10 mouse cellular contexts compared by ENCODE assay signal in the genomic region with DNA sequence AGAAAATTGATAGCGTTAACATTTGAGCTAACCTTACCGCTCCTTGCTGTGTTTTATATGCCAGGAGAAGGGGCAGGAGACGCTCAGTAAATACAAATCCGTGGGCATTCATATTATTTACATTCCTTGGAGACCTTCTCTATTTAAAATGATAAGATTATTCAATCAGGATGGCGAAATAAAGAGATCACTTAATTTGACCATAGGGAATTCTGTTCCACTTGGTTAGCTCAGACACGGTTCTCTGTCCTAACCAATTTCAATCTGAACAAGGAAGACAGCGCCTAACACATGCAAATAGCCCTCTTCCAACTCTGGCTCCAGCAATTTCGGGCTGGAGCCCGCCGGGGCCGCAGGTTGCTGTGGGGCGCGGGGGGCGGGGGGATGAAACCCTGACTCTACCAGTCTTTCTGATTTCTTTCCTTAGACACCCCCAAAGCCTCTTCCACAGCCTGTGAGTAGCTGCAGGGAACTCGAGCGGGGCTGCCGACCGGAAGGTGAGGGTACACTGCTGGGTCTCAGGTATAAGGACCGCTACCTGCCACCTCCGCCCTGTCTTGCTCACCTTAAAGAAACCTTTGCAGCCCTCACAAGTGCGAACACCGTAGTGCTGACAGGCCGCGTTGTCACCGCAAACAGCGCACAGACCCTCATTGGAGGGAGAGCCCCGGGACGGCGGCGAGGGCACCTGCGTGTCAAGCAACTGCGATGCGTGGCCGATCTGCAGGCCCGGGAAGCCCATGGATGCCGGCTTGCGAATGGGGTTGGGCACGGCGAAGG. TPM values are rescaled to one million over a fixed set of nuclear protein-coding genes. Genes with fewer than 3 reads are reported as not detected.
DNase-seq lines count a peak whose midpoint lies in the region; ATAC-seq lines count a peak whose summit lies in the region.
"Had no signal": no experiment of that assay in that cellular context is flagged by ENCODE, and none has a peak within 500 bp of the region (broad histone marks: within the 10 kb centered on the region; RNA-seq: fewer than 3 reads in every experiment).

No protein-coding gene starts in this region.

- H3K27me3 ChIP-seq in heart, embryonic 13.5 days (replicated peaks): peaks cover 75% of the 10 kb centered on the region
- peaks cover 80% of the 10 kb centered on the region for H3K27me3 ChIP-seq in embryonic facial prominence, embryonic 10.5 days (replicated peaks; ENCODE audit: low read depth, poor library complexity, severe bottlenecking)
- H3K27me3 ChIP-seq in hindbrain, embryonic 13.5 days: peaks cover 87% of the 10 kb centered on the region
- peaks cover 76% of the 10 kb centered on the region for H3K27me3 ChIP-seq in midbrain, embryonic 15.5 days (replicated peaks)

- DNase-seq in heart, adult 11 months: no peak
- peak; percentile 56 for DNase-seq in embryonic facial prominence, embryonic 10.5 days (ENCODE audit: low spot score)
- DNase-seq in frontal cortex, postnatal 14 days (ENCODE audit: low spot score in 2 of 2): no peak
- DNase-seq in yolk sac, embryonic 10.5 days (ENCODE audit: low spot score): no peak
- no peak for DNase-seq in layer of hippocampus, adult 9-10 months (ENCODE audit: low spot score)
- DNase-seq: gastrocnemius, postnatal 25 days had no signal

- no peaks in the 10 kb centered on the region for H3K9me3 ChIP-seq in heart, embryonic 13.5 days
- peaks cover 4% of the 10 kb centered on the region; the same call in 1 of the 2 replicates for H3K9me3 ChIP-seq in embryonic facial prominence, embryonic 10.5 days
- no peaks in the 10 kb centered on the region for H3K9me3 ChIP-seq in hindbrain, embryonic 13.5 days
- no peaks in the 10 kb centered on the region for H3K9me3 ChIP-seq in midbrain, embryonic 15.5 days

- peak overlapping the region; percentile 44 for H3K4me2 ChIP-seq in heart, embryonic 13.5 days
- peak overlapping the region; percentile 47 for H3K4me2 ChIP-seq in hindbrain, embryonic 13.5 days
- H3K4me2 ChIP-seq in midbrain, embryonic 15.5 days: peak overlapping the region; percentile 35

- no peaks in the 10 kb centered on the region for H3K36me3 ChIP-seq in heart, embryonic 13.5 days
- no peaks in the 10 kb centered on the region for H3K36me3 ChIP-seq in embryonic facial prominence, embryonic 10.5 days (replicated peaks)
- H3K36me3 ChIP-seq in hindbrain, embryonic 13.5 days: no peaks in the 10 kb centered on the region
- H3K36me3 ChIP-seq in midbrain, embryonic 15.5 days (replicated peaks): no peaks in the 10 kb centered on the region

- H3K4me3 ChIP-seq in heart, embryonic 13.5 days: peak overlapping the region; percentile 25
- H3K4me3 ChIP-seq in embryonic facial prominence, embryonic 10.5 days: peak overlapping the region; percentile 30
- H3K4me3 ChIP-seq in hindbrain, embryonic 13.5 days: peak overlapping the region; percentile 81
- H3K4me3 ChIP-seq in midbrain, embryonic 15.5 days: peak overlapping the region; percentile 20

- peaks cover 23% of the 10 kb centered on the region for H3K4me1 ChIP-seq in heart, embryonic 13.5 days
- H3K4me1 ChIP-seq in embryonic facial prominence, embryonic 10.5 days: peaks cover 46% of the 10 kb centered on the region
- peaks cover 51% of the 10 kb centered on the region for H3K4me1 ChIP-seq in hindbrain, embryonic 13.5 days (replicated peaks)
- H3K4me1 ChIP-seq in midbrain, embryonic 15.5 days: peaks cover 35% of the 10 kb centered on the region

- no peak for ATAC-seq in heart, embryonic 13.5 days (ENCODE audit: extremely low read depth, insufficient number of reproducible peaks, low FRiP score, low TSS enrichment)
- no peak for ATAC-seq in hindbrain, embryonic 13.5 days (ENCODE audit: low FRiP score)
- ATAC-seq in midbrain, embryonic 15.5 days (replicated peaks): no peak

- H3K9ac ChIP-seq in heart, embryonic 13.5 days: no peak overlapping the region
- H3K9ac ChIP-seq in hindbrain, embryonic 13.5 days: peak overlapping the region; percentile 63
- H3K9ac ChIP-seq in midbrain, embryonic 15.5 days: peak overlapping the region; percentile 0; the same call in 1 of the 2 replicates

- 9% methylated on average over 39 of the region's 39 CpGs for WGBS in heart, embryonic 13.5 days
- 3% methylated on average over 39 of the region's 39 CpGs for WGBS in embryonic facial prominence, embryonic 10.5 days
- WGBS in hindbrain, embryonic 13.5 days: 3% methylated on average over 39 of the region's 39 CpGs
- WGBS in midbrain, embryonic 15.5 days: 4% methylated on average over 39 of the region's 39 CpGs

- H3K27ac ChIP-seq in heart, embryonic 13.5 days (replicated peaks): no peak overlapping the region
- H3K27ac ChIP-seq in embryonic facial prominence, embryonic 10.5 days (replicated peaks): no peak overlapping the region
- H3K27ac ChIP-seq in hindbrain, embryonic 13.5 days: peak overlapping the region; percentile 73
- H3K27ac ChIP-seq in midbrain, embryonic 15.5 days: no peak overlapping the region
- H3K27ac ChIP-seq: stomach, postnatal 0 days had no signal

RNA-seq across cellular contexts. Expression of gene Nr4a2, which starts 12.6 kb away (rescaled TPM):
- 2.3 and 2.6 TPM in 2 replicates for polyA plus RNA-seq in heart, embryonic 13.5 days (2015; fragmentation: Nextera tagmentation; extraction: Ambion mirVana)
- polyA plus RNA-seq in embryonic facial prominence, embryonic 10.5 days (2016; fragmentation: Nextera tagmentation; extraction: Ambion mirVana): 5.3 and 6.5 TPM in 2 replicates
- polyA plus RNA-seq in hindbrain, embryonic 13.5 days (2015; fragmentation: Nextera tagmentation; extraction: Ambion mirVana): 25.7 and 28.6 TPM in 2 replicates
- polyA plus RNA-seq in midbrain, embryonic 15.5 days (2015; fragmentation: Nextera tagmentation; extraction: Ambion mirVana): 40.1 and 40.4 TPM in 2 replicates

Comparison
In these comparisons a context has a peak if more than half of its experiments do, and no peak if none do; other contexts are left out.
1. H3K4me3 ChIP-seq: peak in every context shown above with its lines; median percentile 81 in hindbrain, embryonic 13.5 days; 30 in embryonic facial prominence, embryonic 10.5 days; 25 in heart, embryonic 13.5 days; 20 in midbrain, embryonic 15.5 days.